Mouse (Mus musculus) embryonic facial prominence, embryonic 10.5 days (tissue): ENCODE measurements at regions not wholly inside any gene's neighbourhood (a gene's known extent, or its start where the extent isn't known, plus 50 kb on each side); places are given as distances from the start of the nearest gene placed in this dataset.

Source experiments
- DNase-seq: peaks from one replicate; pipeline ENCODE4 v3.0.0-alpha.2; 2017; ENCODE audit warnings: low spot score
- H3K27ac ChIP-seq: fragments of 300-500 bp; sonication (generic); replicated peaks from 2 replicates; pipeline ENCODE4 v1.5.1; 2016; ENCODE audit warnings: mild to moderate bottlenecking
- H3K27me3 ChIP-seq: fragments of 300-500 bp; sonication (generic); replicated peaks from 2 replicates; pipeline ENCODE4 v1.6.1; 2016; ENCODE audit warnings: low read depth, mild to moderate bottlenecking; ENCODE audit not compliant: poor library complexity, severe bottlenecking
- H3K36me3 ChIP-seq: fragments of 300-500 bp; sonication (generic); replicated peaks from 2 replicates; pipeline ENCODE4 v1.6.1; 2016; ENCODE audit warnings: mild to moderate bottlenecking, moderate library complexity
- H3K4me1 ChIP-seq: fragments of 300-500 bp; sonication (generic); 2 replicates; pipeline ENCODE4 v1.6.1; 2016
- H3K4me3 ChIP-seq: fragments of 300-500 bp; sonication (generic); 2 replicates; pipeline ENCODE4 v1.5.1; 2016; ENCODE audit warnings: mild to moderate bottlenecking, moderate library complexity
- H3K9me3 ChIP-seq: fragments of 300-500 bp; sonication (generic); 2 replicates; pipeline ENCODE4 v1.6.1; 2016; ENCODE audit warnings: mild to moderate bottlenecking
- WGBS: fragments of 180-500 bp; shearing (Covaris S2); methylation state at CpG from one replicate; pipeline ENCODE4 v1.1.7; 2016; 5-methylcytosine and 5-hydroxymethylcytosine counted together

- Histone ChIP-seq H3K36me3 (no peaks in the 10 kb centered on the region), H3K4me1 (peaks cover 13% of the 10 kb centered on the region), H3K4me3 (no peak overlapping the region), H3K27me3 (no peaks in the 10 kb centered on the region), H3K9me3 (no peaks in the 10 kb centered on the region), H3K27ac (no peak overlapping the region)
- DNase-seq, result no peak
- WGBS, result 88% methylated on average over 4 of the region's 4 CpGs
Measured at GRCm38 (mm10) chr1:98192671-98193070, 97.2 kb upstream of the Pam start.

- no peaks in the 10 kb centered on the region for H3K36me3 ChIP-seq
- no peaks in the 10 kb centered on the region for H3K9me3 ChIP-seq
- no peak for DNase-seq
- no peak overlapping the region for H3K27ac ChIP-seq
- 75% methylated on average over 8 of the region's 8 CpGs for WGBS
- H3K27me3 ChIP-seq, result no peaks in the 10 kb centered on the region
- no peak overlapping the region for H3K4me3 ChIP-seq
- H3K4me1 ChIP-seq, result peaks cover 13% of the 10 kb centered on the region
Measured at GRCm38 (mm10) chr1:98192044-98192484, 96.6 kb upstream of the Pam start.

GRCm38 (mm10) chr1:98191331-98191730 lies 95.9 kb upstream of the Pam start:
- H3K4me3 ChIP-seq, result no peak overlapping the region
- DNase-seq, result no peak
- H3K36me3 ChIP-seq, result no peaks in the 10 kb centered on the region
- 24% methylated on average over 2 of the region's 2 CpGs for WGBS
- no peaks in the 10 kb centered on the region for H3K9me3 ChIP-seq
- H3K27me3 ChIP-seq, result no peaks in the 10 kb centered on the region
- H3K27ac ChIP-seq, result no peak overlapping the region
- peaks cover 13% of the 10 kb centered on the region for H3K4me1 ChIP-seq

- DNase-seq, result no peak
- 0 out of 2 replicates have a peak overlapping the region, but pooled peaks have one; percentile 19 for H3K27ac ChIP-seq
- WGBS, result 46% methylated on average over 6 of the region's 6 CpGs
Measured at GRCm38 (mm10) chr1:98190741-98191140, 95.3 kb upstream of the Pam start.

GRCm38 (mm10) chr1:98189991-98190471 lies 94.6 kb upstream of the Pam start:
- no peaks in the 10 kb centered on the region for H3K27me3 ChIP-seq
- WGBS, result 57% methylated on average over 6 of the region's 6 CpGs
- H3K36me3 ChIP-seq, result no peaks in the 10 kb centered on the region
- peak; percentile 44 for DNase-seq
- peaks cover 13% of the 10 kb centered on the region for H3K4me1 ChIP-seq
- no peak overlapping the region for H3K27ac ChIP-seq
- H3K4me3 ChIP-seq, result no peak overlapping the region
- no peaks in the 10 kb centered on the region for H3K9me3 ChIP-seq

More at GRCm38 (mm10) chr1:98190741-98191140, 95.3 kb upstream of the Pam start:
- Histone ChIP-seq H3K27me3 (no peaks in the 10 kb centered on the region), H3K9me3 (no peaks in the 10 kb centered on the region), H3K4me3 (no peak overlapping the region), H3K4me1 (peaks cover 13% of the 10 kb centered on the region), H3K36me3 (no peaks in the 10 kb centered on the region)

GRCm38 (mm10) chr1:98180372-98180771 lies 84.9 kb upstream of the Pam start:
- 44% methylated on average over 6 of the region's 6 CpGs for WGBS
- Histone ChIP-seq H3K27me3 (no peaks in the 10 kb centered on the region), H3K9me3 (no peaks in the 10 kb centered on the region), H3K4me1 (no peaks in the 10 kb centered on the region), H3K4me3 (no peak overlapping the region), H3K27ac (no peak overlapping the region), H3K36me3 (no peaks in the 10 kb centered on the region)
- no peak for DNase-seq

- 28% methylated on average over 1 of the region's 1 CpGs for WGBS
- H3K9me3 ChIP-seq, result no peaks in the 10 kb centered on the region
Measured at GRCm38 (mm10) chr1:98179030-98179429, 83.6 kb upstream of the Pam start.

GRCm38 (mm10) chr1:98174811-98175132 lies 79.3 kb upstream of the Pam start:
- WGBS, result 89% methylated on average over 4 of the region's 4 CpGs
- Histone ChIP-seq H3K27me3 (no peaks in the 10 kb centered on the region), H3K4me3 (no peak overlapping the region), H3K9me3 (no peaks in the 10 kb centered on the region), H3K4me1 (no peaks in the 10 kb centered on the region), H3K36me3 (no peaks in the 10 kb centered on the region), H3K27ac (no peak overlapping the region)
- no peak for DNase-seq

More at GRCm38 (mm10) chr1:98179030-98179429, 83.6 kb upstream of the Pam start:
- Histone ChIP-seq H3K4me3 (no peak overlapping the region), H3K27me3 (no peaks in the 10 kb centered on the region), H3K4me1 (no peaks in the 10 kb centered on the region), H3K27ac (no peak overlapping the region), H3K36me3 (no peaks in the 10 kb centered on the region)
- peak; percentile 40 for DNase-seq

GRCm38 (mm10) chr1:98173907-98174810 lies 78.7 kb upstream of the Pam start:
- Histone ChIP-seq H3K9me3 (no peaks in the 10 kb centered on the region), H3K27ac (no peak overlapping the region), H3K27me3 (no peaks in the 10 kb centered on the region), H3K4me3 (no peak overlapping the region), H3K4me1 (no peaks in the 10 kb centered on the region), H3K36me3 (no peaks in the 10 kb centered on the region)
- WGBS, result 83% methylated on average over 11 of the region's 11 CpGs
- DNase-seq, result no peak

GRCm38 (mm10) chr1:98173431-98173830 lies 78.0 kb upstream of the Pam start:
- H3K27ac ChIP-seq, result no peak overlapping the region
- no peaks in the 10 kb centered on the region for H3K9me3 ChIP-seq
- DNase-seq, result no peak
- no peaks in the 10 kb centered on the region for H3K27me3 ChIP-seq
- no peak overlapping the region for H3K4me3 ChIP-seq
- H3K4me1 ChIP-seq, result no peaks in the 10 kb centered on the region
- 78% methylated on average over 2 of the region's 2 CpGs for WGBS
- no peaks in the 10 kb centered on the region for H3K36me3 ChIP-seq

- DNase-seq, result no peak
- H3K4me3 ChIP-seq, result no peak overlapping the region
- no peak overlapping the region for H3K27ac ChIP-seq
- no peaks in the 10 kb centered on the region for H3K36me3 ChIP-seq
- WGBS, result 85% methylated on average over 2 of the region's 2 CpGs
- no peaks in the 10 kb centered on the region for H3K4me1 ChIP-seq
- no peaks in the 10 kb centered on the region for H3K27me3 ChIP-seq
- no peaks in the 10 kb centered on the region for H3K9me3 ChIP-seq
Measured at GRCm38 (mm10) chr1:98171291-98171690, 75.8 kb upstream of the Pam start.

- Histone ChIP-seq H3K27me3 (no peaks in the 10 kb centered on the region), H3K4me1 (no peaks in the 10 kb centered on the region), H3K9me3 (no peaks in the 10 kb centered on the region), H3K36me3 (no peaks in the 10 kb centered on the region), H3K4me3 (no peak overlapping the region), H3K27ac (no peak overlapping the region)
- DNase-seq, result no peak
Measured at GRCm38 (mm10) chr1:98169352-98169751, 73.9 kb upstream of the Pam start.

- Histone ChIP-seq H3K9me3 (no peaks in the 10 kb centered on the region), H3K4me3 (no peak overlapping the region)
- WGBS, result 85% methylated on average over 4 of the region's 4 CpGs
Measured at GRCm38 (mm10) chr1:98167800-98168199, 72.4 kb upstream of the Pam start.

More at GRCm38 (mm10) chr1:98167800-98168199, 72.4 kb upstream of the Pam start:
- H3K36me3 ChIP-seq, result no peaks in the 10 kb centered on the region
- no peaks in the 10 kb centered on the region for H3K27me3 ChIP-seq
- DNase-seq, result no peak
- H3K27ac ChIP-seq, result no peak overlapping the region
- no peaks in the 10 kb centered on the region for H3K4me1 ChIP-seq
